Mouse (Mus musculus): Measurements from ENCODE around the gene Myt1l. TPM values are rescaled to one million over a fixed set of nuclear protein-coding genes. Genes with fewer than 3 reads are reported as not detected.

Myt1l gene
- total and polyA plus RNA-seq, 2 experiments: not detected

DNA sequence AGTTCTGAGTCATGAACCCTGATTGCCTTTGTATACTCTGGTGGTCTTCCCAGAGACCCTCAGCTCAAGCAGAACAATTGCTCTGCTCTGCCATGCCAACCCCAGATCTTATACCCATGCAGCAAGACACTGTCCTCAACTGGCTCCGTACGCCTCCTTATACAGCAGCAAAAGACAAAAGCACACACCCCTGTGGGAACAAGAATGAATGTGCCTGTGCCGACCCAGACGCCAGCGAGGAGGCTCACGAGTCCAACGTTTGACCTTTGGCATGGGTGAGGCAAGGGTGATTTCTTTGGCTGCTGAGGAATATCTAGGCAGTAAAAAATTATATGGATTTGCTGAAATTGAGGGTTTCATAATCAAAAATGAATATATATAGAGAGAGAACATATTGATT lies 143.8 kb downstream of the Myt1l start:
- no peaks in the 10 kb centered on the region for H3K4me1 ChIP-seq (ENCODE audit: control insufficient read depth, insufficient read depth, low read length)
- H3K9ac ChIP-seq (ENCODE audit: low read depth, low read length): no peak overlapping the region
- H3K36me3 ChIP-seq (ENCODE audit: control insufficient read depth, insufficient read depth, low read length): no peaks in the 10 kb centered on the region
- TF ChIP-seq CTCF (IDR thresholded peaks at IDR 0.05; ENCODE audit: low read depth, low read length): no peak
- TF ChIP-seq POLR2A (IDR thresholded peaks at IDR 0.05; ENCODE audit: extremely low read depth, insufficient read depth, low read length): no peak
- 86% methylated on average over 7 of the region's 7 CpGs for WGBS
- DNase-seq (ENCODE audit: extremely low read depth, low read depth, low spot score): no peak
- H3K79me2 ChIP-seq (ENCODE audit: control insufficient read depth, insufficient read depth, low read length): no peaks in the 10 kb centered on the region
- no peak overlapping the region for H3K4me3 ChIP-seq (ENCODE audit: insufficient read depth, low read depth, low read length)
- no peaks in the 10 kb centered on the region for H3K27me3 ChIP-seq (ENCODE audit: control insufficient read depth, insufficient read depth, low read length)
- no peak overlapping the region for H3K27ac ChIP-seq (replicated peaks; ENCODE audit: insufficient read depth, low read depth, low read length)

DNA sequence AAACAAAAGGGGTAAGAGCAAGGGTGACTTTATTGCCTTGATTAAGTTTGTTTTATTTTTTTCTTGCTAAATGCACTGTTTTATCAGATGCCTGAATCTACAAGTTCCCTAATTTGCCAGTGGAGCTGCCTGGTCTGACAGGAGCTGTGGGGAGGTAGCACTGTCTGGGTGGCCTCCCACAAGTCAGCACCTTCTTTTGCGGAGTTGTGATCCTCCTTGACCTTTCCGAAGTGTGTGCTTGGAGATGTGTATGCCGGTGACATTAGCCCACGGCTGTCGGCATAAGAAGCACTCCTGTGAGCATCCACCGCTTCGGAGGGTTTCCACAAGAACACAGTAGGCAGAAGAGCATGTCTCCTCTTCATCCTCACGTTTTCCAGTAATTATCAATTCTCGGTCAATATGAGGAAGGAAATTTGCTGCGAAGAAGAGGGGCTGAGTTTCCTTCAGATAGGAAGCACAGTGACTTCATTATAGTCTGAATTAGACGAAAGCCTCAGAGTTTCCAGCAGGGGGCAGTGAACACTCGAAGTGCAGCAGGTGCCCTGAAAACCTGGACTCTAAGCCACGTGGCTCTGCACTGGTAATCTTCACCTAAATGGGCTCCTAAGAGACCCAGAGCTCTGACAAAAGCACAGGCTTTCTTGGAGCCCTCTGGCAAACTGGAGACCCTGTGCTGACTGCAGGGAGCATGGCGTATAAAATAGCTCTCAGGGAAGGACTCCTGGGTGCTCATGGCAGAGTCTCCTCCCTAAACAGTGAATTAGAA lies 147.6 kb downstream of the Myt1l start:
- H3K4me3 ChIP-seq (ENCODE audit: insufficient read depth, low read depth, low read length): no peak overlapping the region
- TF ChIP-seq CTCF (IDR thresholded peaks at IDR 0.05; ENCODE audit: low read depth, low read length) (peak; percentile 51), POLR2A (IDR thresholded peaks at IDR 0.05; ENCODE audit: extremely low read depth, insufficient read depth, low read length) (no peak)
- no peaks in the 10 kb centered on the region for H3K4me1 ChIP-seq (ENCODE audit: control insufficient read depth, insufficient read depth, low read length)
- no peaks in the 10 kb centered on the region for H3K79me2 ChIP-seq (ENCODE audit: control insufficient read depth, insufficient read depth, low read length)
- peak; percentile 14 for DNase-seq (ENCODE audit: extremely low read depth, low read depth, low spot score)
- H3K36me3 ChIP-seq (ENCODE audit: control insufficient read depth, insufficient read depth, low read length): no peaks in the 10 kb centered on the region
- WGBS: 49% methylated on average over 14 of the region's 14 CpGs
- no peak overlapping the region for H3K27ac ChIP-seq (replicated peaks; ENCODE audit: insufficient read depth, low read depth, low read length)
- no peak overlapping the region for H3K9ac ChIP-seq (ENCODE audit: low read depth, low read length)
- no peaks in the 10 kb centered on the region for H3K27me3 ChIP-seq (ENCODE audit: control insufficient read depth, insufficient read depth, low read length)

DNA sequence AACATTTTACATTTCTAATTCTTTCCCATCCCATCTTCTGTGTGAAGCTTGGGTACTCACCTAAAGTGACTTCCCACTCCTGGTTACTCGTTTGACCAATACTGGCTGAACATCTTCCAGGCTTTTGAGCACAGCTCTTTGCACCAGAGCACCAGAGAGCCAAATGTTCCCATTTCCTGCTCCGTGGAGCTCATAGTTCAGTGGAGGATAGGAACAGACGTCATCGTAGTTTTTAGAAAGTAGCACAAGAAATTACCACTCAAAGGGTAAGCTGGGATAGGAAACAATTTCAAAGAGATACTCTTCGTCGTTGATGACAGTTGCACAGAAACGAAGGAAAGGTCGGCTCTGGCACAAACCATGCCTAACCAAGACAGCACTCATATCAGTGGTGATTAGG lies 154.2 kb downstream of the Myt1l start:
- Histone ChIP-seq H3K4me1 (ENCODE audit: control insufficient read depth, insufficient read depth, low read length) (no peaks in the 10 kb centered on the region), H3K36me3 (ENCODE audit: control insufficient read depth, insufficient read depth, low read length) (no peaks in the 10 kb centered on the region), H3K9ac (ENCODE audit: low read depth, low read length) (no peak overlapping the region), H3K4me3 (ENCODE audit: insufficient read depth, low read depth, low read length) (no peak overlapping the region), H3K27me3 (ENCODE audit: control insufficient read depth, insufficient read depth, low read length) (no peaks in the 10 kb centered on the region), H3K79me2 (ENCODE audit: control insufficient read depth, insufficient read depth, low read length) (no peaks in the 10 kb centered on the region), H3K27ac (replicated peaks; ENCODE audit: insufficient read depth, low read depth, low read length) (no peak overlapping the region)
- 70% methylated on average over 8 of the region's 8 CpGs for whole genome bisulfite sequencing
- TF ChIP-seq CTCF (IDR thresholded peaks at IDR 0.05; ENCODE audit: low read depth, low read length): no peak
- no peak for TF ChIP-seq POLR2A (IDR thresholded peaks at IDR 0.05; ENCODE audit: extremely low read depth, insufficient read depth, low read length)
- DNase-seq (ENCODE audit: extremely low read depth, low read depth, low spot score): no peak

DNA sequence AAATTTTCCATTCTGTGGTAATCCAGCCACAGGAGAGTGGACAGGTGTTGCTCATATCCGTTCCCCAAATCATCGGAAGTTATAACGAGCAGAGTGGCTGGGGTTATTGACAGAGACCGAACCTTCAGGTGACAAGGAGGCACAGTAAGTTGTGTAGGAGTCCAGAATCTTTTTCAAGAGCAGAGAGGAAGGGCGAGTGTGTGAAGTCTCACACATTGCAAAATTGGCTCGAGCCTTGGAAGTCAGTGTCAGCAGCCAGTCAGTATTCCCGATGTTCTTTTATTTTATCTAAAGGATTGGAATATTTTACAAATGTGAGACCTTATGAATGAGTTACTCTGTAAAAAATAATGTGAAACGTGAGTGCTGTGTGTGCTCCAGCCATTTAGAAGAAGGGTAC lies 154.8 kb downstream of the Myt1l start:
- H3K79me2 ChIP-seq (ENCODE audit: control insufficient read depth, insufficient read depth, low read length): no peaks in the 10 kb centered on the region
- TF ChIP-seq POLR2A (IDR thresholded peaks at IDR 0.05; ENCODE audit: extremely low read depth, insufficient read depth, low read length): no peak
- no peak for TF ChIP-seq CTCF (IDR thresholded peaks at IDR 0.05; ENCODE audit: low read depth, low read length)
- no peaks in the 10 kb centered on the region for H3K27me3 ChIP-seq (ENCODE audit: control insufficient read depth, insufficient read depth, low read length)
- DNase-seq (ENCODE audit: extremely low read depth, low read depth, low spot score): no peak
- 81% methylated on average over 8 of the region's 8 CpGs for WGBS
- no peak overlapping the region for H3K9ac ChIP-seq (ENCODE audit: low read depth, low read length)
- H3K36me3 ChIP-seq (ENCODE audit: control insufficient read depth, insufficient read depth, low read length): no peaks in the 10 kb centered on the region
- H3K4me3 ChIP-seq (ENCODE audit: insufficient read depth, low read depth, low read length): no peak overlapping the region
- no peaks in the 10 kb centered on the region for H3K4me1 ChIP-seq (ENCODE audit: control insufficient read depth, insufficient read depth, low read length)
- no peak overlapping the region for H3K27ac ChIP-seq (replicated peaks; ENCODE audit: insufficient read depth, low read depth, low read length)

DNA sequence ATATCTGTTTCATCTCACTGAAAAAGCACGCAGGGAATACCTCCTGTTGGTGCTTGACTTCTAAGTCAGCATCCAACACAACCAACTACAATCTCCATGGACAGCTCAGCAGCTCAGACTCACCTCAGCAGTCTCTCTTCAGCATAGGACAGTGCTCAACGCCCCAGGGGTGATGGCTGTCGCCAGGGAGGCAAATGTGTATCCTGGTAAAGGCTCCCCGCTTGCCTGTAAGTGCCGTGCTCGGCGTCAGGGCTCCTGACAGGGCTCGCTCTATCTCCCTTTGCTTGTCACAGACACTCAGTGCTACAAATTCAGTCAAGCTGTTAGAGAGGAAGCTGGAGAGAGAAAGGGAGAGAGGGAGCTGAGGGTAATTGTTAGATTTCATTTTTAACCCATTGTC lies 158.1 kb downstream of the Myt1l start:
- DNase-seq (ENCODE audit: extremely low read depth, low read depth, low spot score): no peak
- TF ChIP-seq POLR2A (IDR thresholded peaks at IDR 0.05; ENCODE audit: extremely low read depth, insufficient read depth, low read length) (no peak), CTCF (IDR thresholded peaks at IDR 0.05; ENCODE audit: low read depth, low read length) (no peak)

DNA sequence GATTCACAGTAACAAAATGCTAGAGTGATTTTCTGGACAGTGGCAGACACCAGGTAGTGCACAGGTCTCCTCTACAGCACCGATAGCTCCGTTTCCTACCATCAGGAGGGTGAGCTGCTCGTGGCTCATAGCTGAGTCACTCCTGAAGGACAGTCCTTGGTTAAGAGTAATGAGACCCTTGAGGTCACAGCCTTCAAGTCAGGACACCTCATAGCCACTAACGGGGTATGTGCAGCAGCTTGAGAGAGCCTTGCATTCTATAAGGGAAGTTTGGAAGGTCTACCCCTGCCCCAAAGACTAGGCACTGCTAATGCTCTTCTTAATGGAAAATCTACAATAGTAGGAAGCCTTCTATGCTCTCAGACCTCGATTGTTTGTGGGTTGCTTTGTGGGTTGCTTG lies 163.4 kb downstream of the Myt1l start:
- Histone ChIP-seq H3K9ac (ENCODE audit: low read depth, low read length) (no peak overlapping the region), H3K36me3 (ENCODE audit: control insufficient read depth, insufficient read depth, low read length) (no peaks in the 10 kb centered on the region), H3K27me3 (ENCODE audit: control insufficient read depth, insufficient read depth, low read length) (no peaks in the 10 kb centered on the region), H3K4me1 (ENCODE audit: control insufficient read depth, insufficient read depth, low read length) (no peaks in the 10 kb centered on the region), H3K79me2 (ENCODE audit: control insufficient read depth, insufficient read depth, low read length) (no peaks in the 10 kb centered on the region), H3K4me3 (ENCODE audit: insufficient read depth, low read depth, low read length) (no peak overlapping the region), H3K27ac (replicated peaks; ENCODE audit: insufficient read depth, low read depth, low read length) (no peak overlapping the region)
- 67% methylated on average over 5 of the region's 5 CpGs for WGBS
- DNase-seq (ENCODE audit: extremely low read depth, low read depth, low spot score): no peak
- TF ChIP-seq CTCF (IDR thresholded peaks at IDR 0.05; ENCODE audit: low read depth, low read length) (no peak), POLR2A (IDR thresholded peaks at IDR 0.05; ENCODE audit: extremely low read depth, insufficient read depth, low read length) (no peak)

More for the DNA sequence above, 158.1 kb downstream of the Myt1l start:
- no peaks in the 10 kb centered on the region for H3K27me3 ChIP-seq (ENCODE audit: control insufficient read depth, insufficient read depth, low read length)
- no peak overlapping the region for H3K27ac ChIP-seq (replicated peaks; ENCODE audit: insufficient read depth, low read depth, low read length)
- no peaks in the 10 kb centered on the region for H3K36me3 ChIP-seq (ENCODE audit: control insufficient read depth, insufficient read depth, low read length)
- no peaks in the 10 kb centered on the region for H3K79me2 ChIP-seq (ENCODE audit: control insufficient read depth, insufficient read depth, low read length)
- no peak overlapping the region for H3K4me3 ChIP-seq (ENCODE audit: insufficient read depth, low read depth, low read length)
- WGBS: 59% methylated on average over 8 of the region's 8 CpGs
- H3K4me1 ChIP-seq (ENCODE audit: control insufficient read depth, insufficient read depth, low read length): no peaks in the 10 kb centered on the region
- no peak overlapping the region for H3K9ac ChIP-seq (ENCODE audit: low read depth, low read length)

All from liver, adult 2 months (tissue).